Mouse (Mus musculus) hematopoietic stem cell, adult 5-6 weeks (primary cell): ENCODE measurements around the gene Grin2a. TPM values are rescaled to one million over a fixed set of nuclear protein-coding genes. Genes with fewer than 3 reads are reported as not detected.

Experiments
- ATAC-seq, 2 experiments: fragments of 125-278 bp in 1 of 2; replicated peaks in 1 of 2; 2 replicates each; pipeline ENCODE4 v1.8.0; 2016 to 2017; ENCODE audit warnings: inconsistent platforms in 2 of 2, mild to moderate bottlenecking in 2 of 2, moderate number of reproducible peaks in 2 of 2, low read depth in 1 of 2, moderate TSS enrichment in 1 of 2; ENCODE audit not compliant: low FRiP score in 2 of 2, poor library complexity in 2 of 2, severe bottlenecking in 2 of 2, insufficient read depth in 1 of 2, low TSS enrichment in 1 of 2
- total RNA-seq: library from RNA; stranded (forward); fragments of 172-1452, 232-1000 nt; gene quantifications from 2 replicates; pipeline ENCODE4 v1.2.3, GENCODE M21; 2017

Gene Grin2a
- total RNA-seq, 1 experiment from 2014 or later, result not detected

DNA sequence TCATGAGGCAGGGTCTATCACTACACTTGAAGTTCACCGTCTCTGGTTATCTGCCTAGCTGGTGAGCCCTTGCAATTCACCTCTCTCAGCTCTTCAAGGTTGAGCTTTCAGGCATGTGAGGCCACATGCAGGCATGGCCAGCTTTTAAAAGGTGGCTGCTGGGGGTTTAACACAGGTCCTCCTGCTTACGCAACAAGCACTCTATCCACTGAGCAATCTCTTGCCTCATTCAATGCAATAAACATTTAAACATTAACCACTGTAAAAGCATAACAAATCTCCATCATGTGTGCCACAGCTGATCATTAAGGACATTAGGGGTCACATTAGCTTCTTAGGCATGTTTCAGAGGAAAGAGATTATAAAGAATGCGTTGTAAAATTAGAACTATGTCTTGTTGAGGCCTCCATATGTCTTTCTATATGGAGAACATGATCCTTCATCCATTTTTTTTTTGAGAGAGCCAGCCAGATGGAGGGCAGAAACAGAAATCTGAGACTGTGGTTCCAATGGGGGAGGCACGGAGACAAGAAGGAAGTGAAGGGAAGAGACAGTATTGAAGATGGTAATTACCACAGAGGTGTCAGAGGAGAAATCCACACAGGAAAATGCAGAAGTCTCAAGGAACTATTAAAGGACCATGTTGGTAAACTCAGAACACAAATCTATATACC, 170.8 kb downstream of the Grin2a start:
- ATAC-seq, result no peak

DNA sequence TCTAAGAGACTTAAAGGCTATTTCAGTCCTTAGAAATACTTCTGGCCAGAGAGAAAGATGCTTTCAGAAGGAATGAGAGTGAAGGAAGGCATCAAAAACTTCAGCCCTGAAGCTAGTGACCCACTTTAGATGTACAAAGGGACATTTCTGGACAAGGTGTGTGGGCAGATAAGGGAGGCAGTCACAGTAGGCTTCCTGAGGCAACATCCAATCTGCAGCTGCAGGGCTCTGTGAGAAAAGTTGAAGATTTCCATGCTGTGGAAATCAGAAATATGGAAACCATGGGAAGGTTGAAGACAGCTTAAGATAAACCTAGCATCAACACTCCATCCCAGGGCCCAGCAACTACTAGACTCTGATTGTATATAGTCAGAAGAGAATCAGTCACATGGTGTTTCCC, 171.7 kb downstream of the Grin2a start:
- no peak for ATAC-seq

- no peak for ATAC-seq
Observed at GRCm38 (mm10) chr16:9819508-9819907, 175.9 kb downstream of the Grin2a start.

GRCm38 (mm10) chr16:9801338-9801737, 194.0 kb downstream of the Grin2a start:
- no peak for ATAC-seq

GRCm38 (mm10) chr16:9800221-9800620, 195.1 kb downstream of the Grin2a start:
- ATAC-seq, result no peak

DNA sequence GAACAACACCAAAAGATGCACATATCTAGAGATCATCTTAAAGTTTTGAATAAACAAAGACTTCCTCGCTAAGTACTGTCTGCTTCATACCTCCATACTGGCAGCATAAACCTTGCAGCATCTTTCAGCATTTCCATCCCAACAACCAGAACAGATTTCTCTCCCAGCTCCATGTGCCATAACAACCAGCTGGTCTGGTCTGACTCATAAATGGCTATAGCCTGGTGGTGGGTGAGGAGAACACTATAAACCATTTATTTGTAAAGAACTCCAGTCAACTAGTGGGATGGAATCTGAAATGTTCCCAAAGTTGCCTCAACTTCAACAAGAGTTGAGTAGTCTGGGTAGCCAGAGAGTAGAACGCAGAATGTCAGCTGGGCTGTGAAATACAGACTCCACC, 202.4 kb downstream of the Grin2a start:
- ATAC-seq, result no peak

DNA sequence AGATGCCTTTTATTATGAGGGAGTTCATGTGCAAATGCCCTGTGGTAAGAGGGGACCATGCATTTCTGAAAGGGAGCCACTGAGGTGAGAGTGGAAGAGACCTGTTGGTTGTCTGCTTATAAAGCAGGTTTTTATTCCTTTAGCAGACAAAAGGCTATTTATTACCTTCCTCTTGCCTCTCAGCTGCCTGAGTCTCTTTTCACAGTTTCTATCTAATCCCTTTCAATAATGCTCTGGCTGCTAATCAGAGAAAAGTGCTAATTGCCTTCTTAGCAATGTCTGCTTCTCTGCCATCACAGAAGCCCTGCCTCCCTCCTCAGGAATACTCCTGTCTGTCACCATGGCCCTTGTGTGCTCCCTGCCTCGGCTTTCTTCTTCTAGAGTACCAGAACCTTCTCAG, 209.1 kb downstream of the Grin2a start:
- no peak for ATAC-seq

- no peak for ATAC-seq
Observed at GRCm38 (mm10) chr16:9785821-9786220, 209.5 kb downstream of the Grin2a start.

GRCm38 (mm10) chr16:9768981-9769380, 226.4 kb downstream of the Grin2a start:
- no peak for ATAC-seq

GRCm38 (mm10) chr16:9768356-9768755, 227.0 kb downstream of the Grin2a start:
- ATAC-seq, result no peak

- ATAC-seq, result no peak
Observed at GRCm38 (mm10) chr16:9767946-9768345, 227.4 kb downstream of the Grin2a start.

- no peak for ATAC-seq
Observed at GRCm38 (mm10) chr16:9764086-9764485, 231.3 kb downstream of the Grin2a start.

GRCm38 (mm10) chr16:9760347-9760746, 235.0 kb downstream of the Grin2a start:
- no peak for ATAC-seq

DNA sequence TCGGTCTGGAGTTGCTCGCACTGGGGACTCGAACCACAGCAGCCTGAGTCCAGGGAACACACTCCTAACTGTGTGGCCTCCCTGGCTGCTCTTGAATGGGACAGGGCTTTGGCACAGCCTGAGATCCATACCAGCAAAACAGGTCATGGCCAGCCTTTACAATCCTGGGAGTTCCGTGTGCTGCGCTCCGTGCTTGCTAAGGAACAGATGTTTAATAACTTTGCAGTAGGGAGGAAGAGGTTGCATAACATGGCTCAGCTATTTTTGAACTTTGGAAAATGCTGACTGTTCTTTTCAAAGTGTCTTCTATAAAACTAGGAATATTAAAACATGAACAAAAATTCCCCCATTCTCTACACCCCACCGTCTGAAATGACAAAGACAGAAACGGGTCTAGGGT, 238.5 kb downstream of the Grin2a start:
- no peak for ATAC-seq

GRCm38 (mm10) chr16:9754061-9754460, 241.3 kb downstream of the Grin2a start:
- ATAC-seq, result no peak

GRCm38 (mm10) chr16:9753045-9753444, 242.3 kb downstream of the Grin2a start:
- ATAC-seq, result no peak

GRCm38 (mm10) chr16:9752600-9752999, 242.8 kb downstream of the Grin2a start:
- no peak for ATAC-seq

GRCm38 (mm10) chr16:9751045-9751569, 244.3 kb downstream of the Grin2a start:
- no peak for ATAC-seq

GRCm38 (mm10) chr16:9749661-9750060, 245.7 kb downstream of the Grin2a start:
- ATAC-seq, result no peak
